Mouse (Mus musculus) embryonic fibroblast, embryonic 13.5 days (primary cell): Measurements from ENCODE around the gene Lexm.

Experiments
- CTCF ChIP-seq: IDR thresholded peaks from 2 replicates; pipeline ENCODE4 v1.5.1; 2011; ENCODE audit warnings: mild to moderate bottlenecking, control low read depth, low read length, moderate library complexity, borderline replicate concordance; ENCODE audit not compliant: insufficient read depth
- POLR2A ChIP-seq: IDR thresholded peaks from 2 replicates; pipeline ENCODE4 v1.6.1; 2011; ENCODE audit warnings: low read depth, mild to moderate bottlenecking, control low read depth, low read length, moderate library complexity

DNA sequence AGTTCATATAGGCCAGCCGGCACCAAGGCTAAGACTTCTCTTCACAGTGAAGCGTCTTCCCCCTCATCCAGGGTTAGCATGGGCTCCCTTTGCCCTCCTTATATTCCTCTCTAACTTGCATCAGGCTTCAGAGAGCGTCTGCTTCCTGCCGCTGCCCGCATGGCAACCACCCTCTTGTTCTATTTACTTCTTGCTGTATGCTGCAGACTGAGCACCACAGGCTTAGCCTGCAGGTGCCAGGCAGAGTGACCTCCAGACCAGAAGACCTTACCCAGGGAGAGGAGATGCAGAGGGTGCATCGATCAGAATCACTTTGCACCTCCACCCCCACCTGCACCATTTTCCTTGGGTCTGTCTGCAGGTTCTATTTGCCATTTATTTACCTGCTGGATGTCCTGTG, 55.0 kb downstream of the Lexm start:
- TF ChIP-seq POLR2A (no peak), CTCF (no peak)
